Mouse (Mus musculus) neural tube, embryonic 14.5 days (tissue): ENCODE data around the gene Immp2l. TPM values are rescaled to one million over a fixed set of nuclear protein-coding genes. Genes with fewer than 3 reads are reported as not detected.

Source experiments
- ATAC-seq: fragments of 200-750 bp; cut with Nextera tagmentation; 2 replicates; pipeline ENCODE4 v1.8.0; 2017; ENCODE audit warnings: low read depth, mild to moderate bottlenecking, moderate TSS enrichment, moderate library complexity
- H3K27ac ChIP-seq: fragments of 300-500 bp; sonication (generic); 2 replicates; pipeline ENCODE4 v1.5.1; 2014; ENCODE audit warnings: low read depth, mild to moderate bottlenecking, control low read depth, low read length, moderate library complexity, mixed read lengths
- H3K27me3 ChIP-seq: fragments of 300-500 bp; sonication (generic); 2 replicates; pipeline ENCODE4 v1.6.1; 2014; ENCODE audit warnings: low read length; ENCODE audit not compliant: control insufficient read depth, insufficient read depth
- H3K36me3 ChIP-seq: fragments of 300-500 bp; sonication (generic); 2 replicates; pipeline ENCODE4 v1.6.1; 2014; ENCODE audit warnings: low read length, mixed read lengths; ENCODE audit not compliant: control insufficient read depth, insufficient read depth
- H3K4me1 ChIP-seq: fragments of 300-500 bp; sonication (generic); 2 replicates; pipeline ENCODE4 v1.6.1; 2014; ENCODE audit warnings: low read length; ENCODE audit not compliant: control insufficient read depth, insufficient read depth
- H3K4me2 ChIP-seq: fragments of 300-500 bp; sonication (generic); 2 replicates; pipeline ENCODE4 v1.6.1; 2014; ENCODE audit warnings: mild to moderate bottlenecking, low read depth, low read length, control low read depth
- H3K4me3 ChIP-seq: fragments of 300-500 bp; sonication (generic); 2 replicates; pipeline ENCODE4 v1.5.1; 2014; ENCODE audit warnings: low read depth, low read length, control low read depth, mixed read lengths
- H3K9ac ChIP-seq: fragments of 300-500 bp; sonication (generic); replicated peaks from 2 replicates; pipeline ENCODE4 v1.6.1; 2014; ENCODE audit warnings: low read depth, mild to moderate bottlenecking, control low read depth, low read length, mixed read lengths
- H3K9me3 ChIP-seq: fragments of 300-500 bp; sonication (generic); 2 replicates; pipeline ENCODE4 v1.6.1; 2016; ENCODE audit warnings: low read length; ENCODE audit not compliant: control insufficient read depth
- WGBS: fragments of 180-500 bp; shearing (Covaris S2); extraction: QIAGEN DNeasy Blood & Tissue Kit; methylation state at CpG from one replicate; pipeline ENCODE4 v1.1.7; 2014; 5-methylcytosine and 5-hydroxymethylcytosine counted together
- polyA plus RNA-seq: library from polyadenylated mRNA; unstranded; fragments of >200 nt; fragmentation: Nextera tagmentation; extraction: Ambion mirVana; gene quantifications from 2 replicates; pipeline ENCODE4 v1.2.1, GENCODE M21; 2014

Immp2l gene
- polyA plus RNA-seq, 1 experiment from 2014 or later, result 4.5 TPM

GRCm38 (mm10) chr12:41241221-41241620 is 217.3 kb downstream of the Immp2l start:
- no peak overlapping the region for H3K4me2 ChIP-seq
- H3K4me3 ChIP-seq, result no peak overlapping the region
- H3K27ac ChIP-seq, result no peak overlapping the region
- 79% methylated on average over 2 of the region's 2 CpGs for WGBS
- H3K36me3 ChIP-seq, result no peaks in the 10 kb centered on the region
- no peak overlapping the region for H3K9ac ChIP-seq
- ATAC-seq, result no peak
- H3K4me1 ChIP-seq, result no peaks in the 10 kb centered on the region
- no peaks in the 10 kb centered on the region for H3K9me3 ChIP-seq
- no peaks in the 10 kb centered on the region for H3K27me3 ChIP-seq

DNA sequence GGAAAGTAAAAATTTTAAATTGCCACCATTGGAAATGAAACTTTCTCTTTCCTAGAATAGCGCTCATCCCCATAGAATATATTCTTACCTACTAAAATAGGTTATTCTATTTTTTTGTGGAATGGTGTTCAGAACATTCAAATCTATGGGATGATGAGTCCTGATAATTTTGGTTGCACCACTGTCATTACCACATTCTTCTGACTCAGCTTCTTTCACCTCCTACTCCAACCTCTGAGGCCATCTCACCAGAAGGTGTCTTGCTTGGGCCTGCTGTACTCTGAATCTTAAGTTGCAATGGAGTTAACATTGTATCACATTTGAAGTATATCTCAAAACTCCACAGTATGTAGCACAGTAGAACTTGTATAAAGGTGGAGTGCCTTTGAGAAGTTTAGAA is 224.4 kb downstream of the Immp2l start:
- no peaks in the 10 kb centered on the region for H3K36me3 ChIP-seq
- no peaks in the 10 kb centered on the region for H3K4me1 ChIP-seq
- ATAC-seq, result no peak
- no peak overlapping the region for H3K9ac ChIP-seq
- no peaks in the 10 kb centered on the region for H3K27me3 ChIP-seq
- no peaks in the 10 kb centered on the region for H3K9me3 ChIP-seq
- H3K27ac ChIP-seq, result no peak overlapping the region
- WGBS, result 95% methylated on average over 1 of the region's 1 CpGs
- no peak overlapping the region for H3K4me2 ChIP-seq
- H3K4me3 ChIP-seq, result no peak overlapping the region

DNA sequence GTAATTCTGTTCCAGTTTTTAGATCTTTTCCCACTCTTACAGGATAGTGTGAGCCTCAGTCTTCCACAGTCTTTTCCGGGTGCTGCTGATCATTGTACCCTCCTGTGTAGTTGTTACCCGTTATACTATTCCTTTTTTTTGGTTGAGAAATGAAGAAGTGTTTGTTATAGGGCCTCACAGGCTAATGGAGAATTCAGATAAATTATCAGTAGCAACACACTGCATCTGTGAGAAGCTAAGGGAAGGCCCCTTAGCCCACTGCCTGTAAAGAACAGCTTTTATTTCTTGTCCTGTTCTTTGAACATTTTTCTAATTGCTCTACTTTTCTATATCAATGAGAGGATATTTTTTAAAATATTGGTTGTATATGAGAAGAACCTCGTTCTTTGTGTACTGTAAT is 226.2 kb downstream of the Immp2l start:
- H3K4me2 ChIP-seq, result no peak overlapping the region
- no peak overlapping the region for H3K27ac ChIP-seq
- no peak overlapping the region for H3K4me3 ChIP-seq
- H3K27me3 ChIP-seq, result no peaks in the 10 kb centered on the region
- no peak overlapping the region for H3K9ac ChIP-seq
- no peaks in the 10 kb centered on the region for H3K4me1 ChIP-seq
- no peaks in the 10 kb centered on the region for H3K9me3 ChIP-seq
- H3K36me3 ChIP-seq, result no peaks in the 10 kb centered on the region
- no peak for ATAC-seq
- 88% methylated on average over 3 of the region's 3 CpGs for WGBS

DNA sequence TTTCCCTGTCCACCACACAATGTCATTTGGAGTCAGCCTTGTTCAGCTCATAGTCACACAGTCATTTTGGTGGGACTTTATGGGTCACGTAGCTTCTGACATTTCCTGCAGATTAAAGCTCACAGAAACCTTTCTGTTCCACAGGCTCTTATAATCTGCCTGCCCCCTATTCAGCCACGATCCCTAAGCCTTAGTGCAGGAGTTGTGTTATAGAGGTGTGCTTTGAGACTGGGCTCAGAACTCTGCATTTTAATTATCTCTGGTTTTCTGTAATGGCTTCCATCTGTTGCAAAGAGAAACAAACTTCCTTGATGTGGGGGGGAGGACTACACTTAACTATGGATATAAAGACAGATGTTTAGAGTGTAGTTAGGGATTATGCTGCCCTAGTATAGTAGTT is 234.0 kb downstream of the Immp2l start:
- Histone ChIP-seq H3K27ac (no peak overlapping the region), H3K9me3 (no peaks in the 10 kb centered on the region), H3K36me3 (no peaks in the 10 kb centered on the region), H3K4me1 (no peaks in the 10 kb centered on the region), H3K4me3 (no peak overlapping the region), H3K9ac (no peak overlapping the region), H3K4me2 (no peak overlapping the region), H3K27me3 (no peaks in the 10 kb centered on the region)
- WGBS, result 80% methylated on average over 2 of the region's 2 CpGs
- no peak for ATAC-seq

GRCm38 (mm10) chr12:41259608-41260007 is 235.7 kb downstream of the Immp2l start:
- ATAC-seq, result no peak
- Histone ChIP-seq H3K9me3 (no peaks in the 10 kb centered on the region), H3K27me3 (no peaks in the 10 kb centered on the region), H3K4me2 (no peak overlapping the region), H3K36me3 (no peaks in the 10 kb centered on the region), H3K27ac (no peak overlapping the region), H3K4me1 (no peaks in the 10 kb centered on the region), H3K4me3 (no peak overlapping the region), H3K9ac (no peak overlapping the region)
- 70% methylated on average over 2 of the region's 2 CpGs for WGBS

GRCm38 (mm10) chr12:41274136-41274535 is 250.2 kb downstream of the Immp2l start:
- H3K4me2 ChIP-seq, result no peak overlapping the region
- no peaks in the 10 kb centered on the region for H3K9me3 ChIP-seq
- no peaks in the 10 kb centered on the region for H3K36me3 ChIP-seq
- WGBS, result 91% methylated on average over 8 of the region's 8 CpGs
- H3K4me1 ChIP-seq, result no peaks in the 10 kb centered on the region
- H3K27ac ChIP-seq, result no peak overlapping the region
- no peak overlapping the region for H3K9ac ChIP-seq
- ATAC-seq, result no peak
- no peak overlapping the region for H3K4me3 ChIP-seq
- H3K27me3 ChIP-seq, result no peaks in the 10 kb centered on the region

- Histone ChIP-seq H3K27me3 (no peaks in the 10 kb centered on the region), H3K4me3 (no peak overlapping the region), H3K9ac (no peak overlapping the region), H3K9me3 (no peaks in the 10 kb centered on the region), H3K27ac (no peak overlapping the region), H3K4me2 (no peak overlapping the region), H3K36me3 (no peaks in the 10 kb centered on the region), H3K4me1 (no peaks in the 10 kb centered on the region)
- 45% methylated on average over 3 of the region's 3 CpGs for WGBS
- ATAC-seq, result no peak
These were observed 251.5 kb downstream of the Immp2l start for GRCm38 (mm10) chr12:41275361-41275760.

- Histone ChIP-seq H3K27ac (no peak overlapping the region), H3K9ac (no peak overlapping the region), H3K4me3 (no peak overlapping the region), H3K4me1 (no peaks in the 10 kb centered on the region), H3K4me2 (no peak overlapping the region), H3K9me3 (no peaks in the 10 kb centered on the region), H3K27me3 (no peaks in the 10 kb centered on the region), H3K36me3 (no peaks in the 10 kb centered on the region)
- no peak for ATAC-seq
- WGBS, result 94% methylated on average over 1 of the region's 1 CpGs
These were observed 254.0 kb downstream of the Immp2l start for GRCm38 (mm10) chr12:41277896-41278295.

- 86% methylated on average over 3 of the region's 3 CpGs for WGBS
- Histone ChIP-seq H3K36me3 (no peaks in the 10 kb centered on the region), H3K4me1 (no peaks in the 10 kb centered on the region), H3K9me3 (no peaks in the 10 kb centered on the region), H3K4me3 (no peak overlapping the region), H3K9ac (no peak overlapping the region), H3K27me3 (no peaks in the 10 kb centered on the region), H3K27ac (no peak overlapping the region), H3K4me2 (no peak overlapping the region)
- ATAC-seq, result no peak
These were observed 265.2 kb downstream of the Immp2l start for GRCm38 (mm10) chr12:41289047-41289446.

DNA sequence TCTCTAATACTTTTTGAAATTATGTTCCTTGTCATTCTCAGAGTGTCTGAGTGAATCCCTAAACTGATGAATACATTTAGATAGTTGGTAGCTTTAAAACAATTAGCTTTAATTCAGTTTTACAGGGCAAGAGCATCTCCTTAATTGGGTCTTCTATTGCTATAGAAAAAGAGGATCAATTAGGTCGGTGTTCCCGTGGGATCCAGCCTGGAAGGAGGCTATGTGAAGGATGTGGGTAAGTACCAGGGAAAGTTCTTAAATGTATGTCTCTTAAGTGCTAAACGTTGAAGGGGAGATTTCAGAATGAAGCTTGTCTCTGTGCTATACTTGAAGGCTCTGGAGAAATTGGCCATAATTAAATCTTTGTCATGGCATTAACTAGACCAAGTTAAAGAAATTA is 283.1 kb downstream of the Immp2l start:
- no peaks in the 10 kb centered on the region for H3K9me3 ChIP-seq
- H3K36me3 ChIP-seq, result no peaks in the 10 kb centered on the region
- 30% methylated on average over 3 of the region's 3 CpGs for WGBS
- H3K4me2 ChIP-seq, result no peak overlapping the region
- no peak overlapping the region for H3K27ac ChIP-seq
- H3K9ac ChIP-seq, result no peak overlapping the region
- H3K27me3 ChIP-seq, result no peaks in the 10 kb centered on the region
- H3K4me3 ChIP-seq, result no peak overlapping the region
- H3K4me1 ChIP-seq, result no peaks in the 10 kb centered on the region
- ATAC-seq, result no peak
